Mouse (Mus musculus) urinary bladder, postnatal 14 days (tissue): ENCODE results near the gene Gm20741.

Source experiments
- DNase-seq: peaks from one replicate; pipeline ENCODE4 v3.0.0; 2021; ENCODE audit warnings: low spot score

Gene Gm20741

DNA sequence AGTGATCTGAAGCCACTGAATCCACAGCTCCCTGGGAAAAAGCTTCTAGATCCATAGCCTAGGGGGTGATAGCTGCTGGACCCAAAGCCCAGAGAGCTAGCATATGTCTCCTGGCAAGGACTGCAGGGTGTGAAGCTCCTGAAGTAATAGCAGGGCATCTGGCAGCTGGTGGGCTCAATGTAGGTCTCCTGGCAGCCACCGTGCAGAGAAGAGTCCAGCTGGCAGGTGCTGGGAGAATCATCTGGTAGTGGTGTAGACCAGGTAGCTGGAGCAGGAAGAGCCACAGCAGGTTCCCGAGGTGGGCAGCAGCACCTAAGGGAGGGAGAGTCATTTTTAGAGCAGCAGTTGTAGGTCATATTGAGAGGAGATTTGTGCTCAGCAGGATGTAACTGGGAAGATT, at the start of gene Gm20741:
Gene Gm20741 (minus strand): TSS at position 394 of the 400 bp plus-strand sequence.
- no peak for DNase-seq

DNA sequence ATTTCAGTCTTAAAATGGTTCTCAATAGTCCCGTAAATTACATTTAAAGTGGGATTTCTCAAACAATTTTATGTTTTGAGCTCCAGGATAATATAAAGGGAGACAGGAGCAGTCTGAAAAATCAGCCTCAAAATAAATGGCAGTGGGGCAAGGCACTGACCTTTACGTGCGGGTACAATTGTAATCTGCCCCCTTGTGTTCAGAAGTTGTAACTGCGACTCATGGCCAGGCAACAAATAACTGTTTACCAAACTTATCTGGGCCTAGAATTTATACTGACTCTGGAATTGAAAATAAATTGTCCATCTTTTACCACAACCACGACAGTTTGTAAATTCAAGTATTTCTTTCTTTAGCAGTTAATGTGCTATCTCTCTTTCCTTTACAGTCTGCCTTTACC, 39.4 kb upstream of the Gm20741 start:
- peak; percentile 4 for DNase-seq

- no peak for DNase-seq
Measured at GRCm38 (mm10) chr16:88848558-88848957, 36.5 kb upstream of the Gm20741 start.

DNA sequence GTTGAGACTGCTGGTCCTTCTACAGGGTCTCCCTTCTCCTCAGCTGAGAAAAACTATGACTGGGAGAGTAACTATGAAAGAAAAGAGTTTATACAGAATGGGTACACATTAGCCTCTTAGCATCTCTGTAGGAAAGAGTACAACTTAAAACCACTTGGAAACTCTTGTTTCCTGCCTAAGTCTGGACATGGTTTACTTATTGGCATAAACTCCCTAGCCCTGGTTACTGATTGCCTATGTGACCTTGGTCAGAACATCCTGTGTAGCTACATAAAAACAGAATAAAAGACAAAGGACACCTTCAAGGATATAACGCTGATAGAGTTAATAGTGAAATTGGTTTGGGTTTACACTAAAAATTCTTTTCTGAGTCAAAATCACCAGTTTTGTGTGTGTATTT, 35.3 kb upstream of the Gm20741 start:
- DNase-seq: no peak

DNA sequence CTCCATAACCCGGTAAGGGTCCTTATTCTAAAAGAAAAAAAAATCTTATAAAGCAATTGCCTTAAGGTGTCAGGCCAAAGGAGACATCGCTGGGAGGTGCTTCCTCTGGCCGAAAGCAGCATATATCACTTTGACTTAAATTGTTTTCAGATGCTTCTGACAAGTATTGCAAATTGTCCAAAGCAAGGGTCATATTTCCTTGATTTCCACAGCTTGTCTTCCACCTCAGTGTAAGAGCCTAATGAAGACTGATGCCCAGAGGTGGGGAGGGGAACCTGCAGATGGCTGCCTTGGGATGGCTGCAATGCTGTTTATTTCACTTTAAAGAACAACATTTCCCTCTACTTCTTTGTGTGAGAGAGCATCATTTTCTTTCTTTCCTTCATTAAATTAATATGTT, 15.0 kb upstream of the Gm20741 start:
- no peak for DNase-seq

DNA sequence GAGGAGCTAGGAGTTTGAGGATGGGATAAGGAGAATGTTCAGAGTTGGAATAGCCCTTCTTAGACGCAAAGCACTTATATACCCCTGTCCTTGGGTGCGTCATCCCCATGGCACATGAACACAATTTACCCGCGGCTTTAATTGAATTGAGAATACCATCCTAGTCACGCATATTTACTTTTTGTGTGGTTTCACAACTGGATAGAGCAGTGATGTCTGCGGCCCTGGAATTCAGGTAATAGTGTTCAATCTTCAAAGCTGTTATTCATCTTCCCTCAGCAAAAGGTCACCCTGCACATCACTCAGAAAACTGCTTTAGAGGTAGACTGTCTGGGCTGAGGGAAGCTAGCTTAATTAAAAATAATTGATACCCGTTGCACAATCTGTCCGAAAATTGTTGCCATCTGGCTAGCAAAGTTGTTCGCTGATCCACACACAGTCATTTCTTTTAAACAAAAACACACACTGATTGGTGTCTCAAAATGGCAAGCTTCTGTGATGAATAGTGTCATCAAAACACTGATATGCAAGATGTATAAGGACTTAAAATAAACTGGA, 14.2 kb upstream of the Gm20741 start, which contains the start of gene Krtap14:
Gene Krtap14 (minus strand): TSS at position 51 of the 558 bp plus-strand sequence.
- no peak for DNase-seq

GRCm38 (mm10) chr16:88823736-88824135, 11.7 kb upstream of the Gm20741 start:
- no peak for DNase-seq

GRCm38 (mm10) chr16:88820066-88820465, 8.0 kb upstream of the Gm20741 start, which contains the start of gene Krtap15:
Gene Krtap15, plus strand, starts transcription at chr16:88820215.
- no peak for DNase-seq

DNA sequence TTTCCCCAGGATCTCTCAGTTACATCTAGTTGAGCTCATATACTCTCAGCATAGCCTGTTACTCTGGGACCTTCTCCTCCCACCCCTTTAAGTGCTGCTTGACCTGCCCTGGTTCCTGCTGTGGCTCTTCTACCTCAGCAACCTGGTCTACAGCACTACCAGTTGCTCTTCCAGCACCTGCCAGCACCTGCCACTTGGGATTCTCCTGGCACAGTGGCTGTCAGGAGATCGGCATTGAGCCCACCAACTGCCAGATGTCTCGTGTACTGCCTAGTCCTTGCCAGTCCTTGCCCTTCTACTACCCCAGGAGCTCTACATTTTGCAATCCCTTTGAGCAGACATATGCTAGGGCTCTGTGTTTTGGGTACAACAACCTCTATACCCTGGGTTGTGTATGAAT, 25.2 kb downstream of the Gm20741 start:
- no peak for DNase-seq

GRCm38 (mm10) chr16:88777596-88777995, 34.4 kb downstream of the Gm20741 start, which contains the start of gene Gm5965:
Gene Gm5965, plus strand, starts transcription at chr16:88777896.
- no peak for DNase-seq

- DNase-seq: no peak
Measured at GRCm38 (mm10) chr16:88774106-88774505, 37.9 kb downstream of the Gm20741 start, which contains the start of gene 2310057N15Rik. Gene 2310057N15Rik, minus strand, starts transcription at chr16:88774206.
